Mouse (Mus musculus) c-Kit-positive CD71-negative TER-119-negative erythroid progenitor cells, embryonic 14.5 days (primary cell): ENCODE results near the gene Plxna2.

Source experiments
- DNase-seq: peaks from one replicate; pipeline ENCODE4 v3.0.0-alpha.2; 2013; ENCODE audit warnings: low read depth

Plxna2 gene

DNA sequence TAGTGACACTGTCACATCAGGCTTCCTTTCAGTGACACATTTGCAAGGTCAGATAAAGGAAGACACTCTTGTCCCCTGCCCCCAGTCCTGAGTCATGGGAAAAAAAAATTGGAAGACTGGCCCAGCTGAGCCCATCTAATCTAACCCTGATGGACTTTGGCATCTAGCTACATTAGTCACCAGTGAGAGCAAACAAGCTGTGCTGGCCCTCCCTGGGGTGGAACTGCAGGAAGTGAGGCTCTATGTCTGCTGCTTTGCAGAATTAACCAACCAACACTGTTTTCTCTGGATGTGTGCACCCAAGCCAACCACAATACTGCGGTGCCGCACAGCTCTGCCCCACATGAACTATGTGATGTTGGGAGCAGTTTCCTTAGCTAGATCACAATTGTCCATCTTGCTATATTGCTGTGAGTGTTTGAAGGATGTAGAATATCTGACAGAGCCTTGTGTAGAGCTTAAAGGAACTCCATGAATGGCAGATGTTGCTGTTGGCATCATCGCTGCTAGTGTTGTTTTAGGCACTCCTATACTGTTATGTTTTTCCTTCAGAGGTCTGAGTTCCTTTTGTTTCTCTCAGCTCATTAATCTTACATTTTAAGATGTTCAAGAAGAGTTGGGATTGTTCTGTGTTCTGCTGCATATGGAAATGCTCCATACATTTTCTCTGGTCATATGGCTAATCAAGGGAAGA is 42.6 kb downstream of the Plxna2 start:
- no peak for DNase-seq

DNA sequence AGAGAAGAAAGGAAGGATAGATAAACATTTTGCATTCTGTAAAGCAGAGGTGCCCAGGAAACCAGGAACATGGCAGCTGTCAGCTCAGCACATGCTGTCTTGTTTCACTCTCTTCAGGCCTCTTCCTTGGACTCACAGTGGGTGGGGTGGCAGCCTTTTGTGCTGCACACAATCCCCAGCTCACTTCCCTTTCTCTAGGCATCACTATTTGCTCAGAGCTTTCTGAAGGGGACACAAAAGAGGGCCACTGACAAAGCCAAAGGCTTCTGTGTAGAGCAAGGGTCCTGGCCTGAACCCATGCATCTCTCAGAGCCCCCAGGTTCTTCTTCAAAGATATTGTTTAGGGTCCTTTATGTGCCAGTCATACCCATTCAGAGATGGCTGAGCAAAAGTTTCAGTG is 45.0 kb downstream of the Plxna2 start:
- DNase-seq, result no peak

DNA sequence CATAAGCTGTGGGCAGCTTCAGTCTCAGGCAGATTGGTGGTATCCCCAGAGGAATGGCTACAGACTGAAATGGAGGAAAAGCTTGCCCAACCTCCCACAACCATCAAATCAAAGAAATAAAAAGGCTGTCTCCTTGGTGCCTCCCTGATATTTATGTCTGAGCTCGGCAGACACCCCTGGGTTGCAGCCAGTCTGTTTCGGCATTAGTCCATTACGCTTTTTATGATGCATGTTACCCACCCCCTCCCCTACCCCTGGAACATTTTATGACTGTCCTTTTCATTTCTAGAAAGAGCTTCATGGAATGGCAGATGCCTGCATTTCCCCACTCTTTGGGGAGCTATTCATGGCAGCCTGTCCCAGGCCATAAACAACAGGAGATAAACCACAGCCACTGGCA is 47.7 kb downstream of the Plxna2 start:
- DNase-seq, result no peak

DNA sequence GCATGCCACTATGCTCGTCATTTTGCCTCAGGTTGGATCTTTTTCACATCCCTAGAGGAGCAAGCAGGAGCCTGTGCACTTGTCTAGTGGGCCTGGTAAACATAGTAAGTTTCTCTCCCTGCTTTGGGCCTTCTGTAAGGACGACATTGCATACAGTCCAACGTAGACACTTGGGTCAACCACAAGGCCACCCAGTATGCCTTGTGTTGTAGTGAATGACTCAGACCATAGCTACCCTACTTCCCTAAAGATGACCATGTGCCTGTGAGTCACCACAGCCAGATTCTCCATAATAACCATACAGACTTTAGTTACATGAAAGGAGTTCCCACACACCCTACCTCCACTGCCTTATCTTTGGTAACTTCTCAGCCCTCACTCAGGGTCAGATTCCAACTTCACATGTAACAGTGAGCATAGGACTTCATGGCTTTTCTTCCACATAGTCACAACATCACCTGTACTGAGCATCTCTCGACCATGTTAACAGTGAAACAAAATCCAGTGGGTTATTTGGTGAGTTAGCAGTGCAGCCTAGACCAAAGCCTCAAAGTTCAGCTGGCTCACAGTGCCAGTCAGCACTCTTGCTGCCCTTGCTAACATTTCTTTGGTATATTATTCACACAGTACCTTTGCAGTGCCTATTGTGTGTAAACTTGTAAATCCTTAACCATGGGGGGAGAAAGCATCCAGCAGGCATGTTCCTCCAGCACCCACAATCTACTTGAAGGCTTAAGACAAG is 53.9 kb downstream of the Plxna2 start:
- no peak for DNase-seq

DNA sequence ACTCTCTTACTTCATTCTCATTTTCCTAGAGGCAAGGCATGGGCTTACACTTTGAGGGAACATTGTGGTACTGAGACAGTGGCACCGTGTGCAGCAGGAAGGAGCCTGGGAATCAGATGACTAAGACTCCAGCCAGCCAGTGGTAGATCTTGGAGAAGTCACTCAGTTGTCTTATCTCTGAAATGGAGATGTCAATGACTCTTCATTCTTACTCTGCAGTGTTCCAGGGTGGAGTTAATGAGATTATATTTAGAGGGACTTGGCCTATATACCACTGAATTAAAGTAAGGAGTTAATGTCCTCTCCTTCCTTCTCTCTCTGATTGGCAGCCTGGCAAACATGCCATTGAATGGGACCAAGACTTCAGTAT is 54.5 kb downstream of the Plxna2 start:
- no peak for DNase-seq

DNA sequence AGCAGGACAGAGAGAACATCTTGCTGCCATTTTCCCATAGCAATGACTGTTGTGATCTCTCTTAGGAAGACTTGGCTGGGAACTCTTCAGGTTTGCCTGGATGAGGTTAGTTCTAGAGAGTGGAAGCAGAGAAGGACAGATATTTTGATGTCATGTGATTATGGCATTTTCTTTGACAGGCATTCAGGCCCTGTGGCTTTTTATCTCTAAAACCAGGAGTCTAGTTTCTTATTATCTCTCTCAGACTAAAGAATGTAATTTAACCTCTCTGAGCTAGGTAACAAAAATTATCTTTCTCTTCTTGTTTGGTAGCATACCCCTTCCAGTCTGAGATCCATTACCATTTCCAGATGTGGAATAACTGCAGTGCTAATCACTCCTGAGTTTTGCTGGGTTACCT is 55.2 kb downstream of the Plxna2 start:
- no peak for DNase-seq

DNA sequence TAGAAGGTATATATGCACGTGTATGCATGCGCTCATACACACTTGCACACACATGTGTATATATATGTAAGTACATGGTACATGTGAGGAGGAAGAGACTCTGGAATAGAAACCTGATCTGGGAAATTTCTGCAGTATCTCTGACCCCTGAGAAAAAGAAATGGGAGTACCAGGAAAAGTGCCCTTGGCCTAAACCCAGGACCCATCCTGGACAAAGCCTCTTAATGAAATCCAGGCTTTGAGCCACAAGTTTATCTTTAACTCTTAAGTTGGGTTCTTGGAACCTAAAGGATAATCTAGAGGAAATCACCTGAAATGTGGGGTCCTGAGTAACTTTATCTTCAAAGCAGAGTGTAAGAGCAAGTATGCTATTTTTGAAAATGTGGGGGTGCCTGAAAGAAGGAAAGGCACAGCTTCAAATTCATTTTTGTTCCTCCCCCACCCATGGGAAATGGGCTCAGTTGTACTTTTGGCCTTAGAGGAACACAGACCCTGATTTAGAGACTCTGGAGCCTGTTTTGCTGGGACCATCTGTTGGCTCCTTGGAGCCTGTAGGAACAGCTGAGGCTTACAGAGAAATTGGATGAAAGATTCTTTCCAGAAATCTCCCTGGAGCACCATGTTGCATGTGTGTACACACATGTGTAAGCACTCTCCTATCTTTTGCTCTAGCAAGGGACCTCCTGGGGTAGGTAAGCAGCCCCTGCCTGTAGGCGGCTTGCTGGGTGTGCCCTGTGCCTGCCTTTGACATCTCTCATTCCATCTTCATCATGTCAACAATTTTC is 57.3 kb downstream of the Plxna2 start:
- DNase-seq, result no peak

DNA sequence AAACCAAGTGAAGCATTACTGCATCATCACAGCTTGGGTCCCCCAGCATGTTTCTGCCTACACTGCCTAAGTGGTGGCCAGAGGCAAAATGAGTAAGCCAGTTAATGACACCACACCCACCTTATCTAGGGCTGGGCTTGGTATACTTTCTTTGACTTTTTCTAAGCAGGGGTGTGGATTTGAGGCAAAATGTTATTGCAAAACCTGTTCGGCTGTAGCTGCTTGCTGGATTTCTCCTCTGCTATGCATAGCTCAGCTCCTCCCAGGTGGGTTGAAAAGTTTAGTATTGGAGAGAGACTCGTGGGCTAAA is 57.8 kb downstream of the Plxna2 start:
- DNase-seq, result no peak

DNA sequence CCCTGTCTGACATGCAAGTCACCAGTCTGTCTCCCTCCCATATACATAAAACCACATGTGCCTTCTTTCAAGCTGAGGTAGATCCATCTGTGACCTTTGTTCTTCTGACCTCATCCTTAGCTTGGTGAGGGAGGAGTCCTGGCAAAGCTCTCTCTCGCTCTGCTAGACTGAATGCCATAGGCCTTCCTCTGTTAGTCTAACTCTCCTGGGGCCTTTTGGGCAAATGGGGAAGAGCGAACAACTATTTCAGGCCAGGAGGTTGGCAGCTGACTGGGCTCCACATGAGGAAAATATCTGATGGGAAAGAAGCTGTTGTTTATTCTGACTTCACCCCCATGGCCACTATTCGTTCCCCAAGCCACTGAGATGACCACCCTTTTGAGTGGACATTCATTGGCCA is 59.9 kb downstream of the Plxna2 start:
- DNase-seq, result no peak

DNA sequence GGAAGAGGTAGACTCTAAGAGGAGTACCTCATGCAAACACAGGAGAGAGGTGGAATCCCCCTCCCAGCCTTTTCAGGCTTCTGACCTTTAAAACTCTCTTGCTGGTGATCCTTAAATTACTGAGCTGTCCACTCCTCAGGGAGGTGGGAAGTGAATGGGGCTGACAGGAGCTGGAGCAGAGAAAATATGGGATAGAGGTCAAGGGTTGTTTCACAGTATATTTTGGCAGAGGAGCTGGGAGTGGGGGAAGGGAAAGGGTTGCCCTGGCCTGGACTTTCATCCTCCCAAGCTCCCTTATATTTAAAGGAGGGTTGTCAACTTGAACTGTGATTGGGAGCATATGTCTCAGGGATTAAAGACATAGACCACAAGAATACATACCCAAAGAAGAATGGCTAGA is 61.1 kb downstream of the Plxna2 start:
- DNase-seq, result no peak

DNA sequence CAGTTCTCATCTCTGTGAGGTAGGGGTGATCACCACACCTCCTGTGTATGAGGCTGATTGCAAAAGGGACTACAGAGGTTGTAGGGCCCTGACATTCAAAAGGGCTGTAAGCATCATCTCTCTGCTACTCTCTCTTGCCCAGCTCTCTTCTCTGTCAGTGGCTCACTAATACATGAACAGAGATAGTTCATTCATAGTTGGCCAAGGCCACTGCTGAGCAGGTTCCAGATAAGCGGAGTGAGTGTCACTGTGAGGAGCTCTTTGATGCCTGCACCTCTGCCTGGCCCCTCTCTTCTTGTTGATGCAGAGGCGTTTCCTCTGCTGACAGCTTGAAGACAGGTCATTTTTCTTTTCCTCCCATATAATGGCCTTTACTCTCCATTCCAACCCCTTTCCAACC is 62.1 kb downstream of the Plxna2 start:
- DNase-seq, result no peak

DNA sequence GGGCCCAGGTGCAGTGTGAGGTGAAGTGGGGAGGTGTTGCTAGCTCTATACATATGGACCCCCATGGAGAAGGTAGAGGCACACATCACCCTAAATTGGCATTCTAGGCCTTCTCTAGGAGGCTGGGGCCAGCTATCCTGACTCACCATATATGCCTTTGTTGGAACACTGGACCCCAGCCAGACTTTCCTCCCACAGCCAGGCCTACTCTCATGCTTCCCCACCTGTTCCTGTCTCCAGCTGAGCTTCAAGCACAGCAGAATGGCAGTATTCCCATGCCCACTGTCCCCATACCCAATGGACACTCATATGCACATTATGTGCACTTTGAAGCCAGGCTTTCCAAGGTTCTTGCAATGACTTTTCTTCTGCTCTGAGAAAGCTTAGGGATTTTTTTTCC is 64.0 kb downstream of the Plxna2 start:
- no peak for DNase-seq

DNA sequence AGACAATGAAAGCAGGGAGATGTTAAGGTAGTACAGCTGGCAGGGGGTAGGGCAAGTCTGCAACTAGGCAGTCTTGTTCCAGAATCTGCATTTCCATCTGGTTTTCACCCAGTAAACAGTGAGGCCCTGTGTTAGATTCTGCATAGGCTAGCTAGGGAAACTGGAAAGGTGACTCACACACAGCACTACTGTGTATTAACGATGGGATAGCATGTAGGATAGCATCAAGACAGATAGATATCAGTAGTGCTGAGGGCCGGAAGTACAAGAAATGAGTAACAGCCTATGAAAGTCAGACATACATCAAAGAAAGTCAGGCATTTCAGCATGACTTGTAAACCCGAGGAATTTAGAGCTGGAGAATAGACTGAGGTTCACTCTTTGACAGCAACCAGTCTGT is 65.1 kb downstream of the Plxna2 start:
- DNase-seq, result no peak

DNA sequence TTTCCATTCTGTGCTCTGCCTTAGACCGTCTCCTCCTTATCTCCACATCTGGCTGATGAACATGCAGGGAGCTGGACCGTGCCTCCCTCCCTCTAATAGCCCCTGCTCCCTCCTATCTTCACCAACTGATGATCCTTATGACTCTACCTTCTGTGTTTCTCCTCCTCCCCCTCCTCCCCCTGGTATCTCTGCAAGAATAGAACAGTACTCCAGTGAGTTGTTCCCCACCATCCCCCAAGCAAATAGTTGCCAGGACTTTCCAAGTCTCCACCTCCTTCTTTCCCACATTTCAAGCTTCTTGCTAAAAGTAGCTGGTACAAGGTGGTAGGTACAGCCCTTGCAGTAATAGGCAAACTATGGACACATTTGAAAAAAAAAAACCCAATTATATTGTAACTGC is 67.9 kb downstream of the Plxna2 start:
- no peak for DNase-seq

DNA sequence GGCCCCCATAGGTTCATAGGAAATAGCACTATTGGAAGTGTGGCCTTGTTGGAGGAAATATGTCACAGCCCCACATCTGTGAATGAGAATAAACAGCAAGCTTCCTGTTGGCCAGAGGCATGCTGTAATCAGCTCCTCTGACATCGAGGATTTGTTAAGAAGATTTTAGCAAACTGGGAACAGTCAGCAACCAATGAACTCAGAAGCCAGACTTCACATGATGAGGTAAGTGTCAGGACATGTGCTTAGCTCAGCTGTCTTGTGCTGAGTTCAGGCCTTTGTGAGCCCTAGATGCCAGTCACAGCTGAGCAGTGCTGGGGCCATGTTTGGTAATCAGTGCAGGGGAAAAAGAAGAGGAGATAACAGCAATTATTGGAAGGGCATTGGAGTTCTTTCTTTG is 69.7 kb downstream of the Plxna2 start:
- no peak for DNase-seq

DNA sequence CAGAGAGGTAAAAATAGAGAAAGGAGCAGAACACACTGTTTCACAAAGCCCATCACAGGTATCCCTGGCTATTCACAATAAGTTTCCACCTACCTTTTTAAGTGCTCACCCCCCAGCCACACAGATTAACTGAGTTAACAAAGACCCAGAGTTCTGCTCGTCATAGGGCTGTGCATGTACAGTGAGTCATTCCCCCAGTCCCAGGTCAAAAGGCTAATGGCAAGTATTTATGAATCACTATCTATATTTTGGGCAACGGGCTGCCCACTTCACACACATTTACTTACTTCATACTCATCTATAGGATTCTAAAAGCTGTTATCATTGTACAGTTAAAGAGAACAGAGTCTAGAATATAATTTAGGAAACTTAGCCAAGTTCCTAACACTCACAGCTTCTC is 70.1 kb downstream of the Plxna2 start:
- DNase-seq, result no peak

DNA sequence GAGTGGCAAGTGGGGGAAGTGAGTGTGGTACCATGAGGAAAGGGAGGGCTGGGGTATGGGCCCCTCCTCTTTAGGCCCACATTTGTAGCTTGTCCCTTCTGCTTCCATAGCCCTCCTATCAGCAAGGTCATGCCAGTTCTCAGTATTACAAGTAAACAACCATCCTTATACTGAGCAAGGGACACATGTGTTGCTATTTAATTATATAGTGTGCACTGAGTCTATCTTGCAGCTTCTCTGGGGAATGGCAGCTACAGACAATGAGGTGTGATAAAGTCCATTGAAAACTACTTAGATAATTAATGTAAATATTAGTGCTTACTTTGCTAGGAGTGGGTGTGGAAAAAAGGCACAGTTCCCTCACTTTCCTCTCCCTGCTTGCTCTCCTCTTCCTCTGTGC is 75.0 kb downstream of the Plxna2 start:
- DNase-seq, result no peak

DNA sequence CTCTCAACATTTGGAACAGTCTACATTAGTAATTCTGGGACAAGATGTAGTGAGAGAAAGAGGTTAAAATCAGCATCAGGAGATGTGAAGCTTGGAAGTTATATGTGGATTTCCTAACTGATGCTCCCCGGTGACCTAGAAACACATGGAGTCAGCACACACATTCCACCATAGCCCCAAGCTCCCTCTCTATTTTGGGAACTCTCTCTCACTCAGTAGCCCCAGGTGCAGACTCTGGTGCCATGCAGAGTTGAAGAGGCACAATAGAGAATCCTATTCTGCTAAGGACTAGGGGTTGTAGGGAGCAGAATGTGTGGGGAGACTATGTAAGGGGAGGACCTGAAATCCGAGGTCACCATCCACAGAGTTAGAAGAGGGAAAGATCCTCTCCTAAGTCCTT is 75.5 kb downstream of the Plxna2 start:
- DNase-seq, result no peak

DNA sequence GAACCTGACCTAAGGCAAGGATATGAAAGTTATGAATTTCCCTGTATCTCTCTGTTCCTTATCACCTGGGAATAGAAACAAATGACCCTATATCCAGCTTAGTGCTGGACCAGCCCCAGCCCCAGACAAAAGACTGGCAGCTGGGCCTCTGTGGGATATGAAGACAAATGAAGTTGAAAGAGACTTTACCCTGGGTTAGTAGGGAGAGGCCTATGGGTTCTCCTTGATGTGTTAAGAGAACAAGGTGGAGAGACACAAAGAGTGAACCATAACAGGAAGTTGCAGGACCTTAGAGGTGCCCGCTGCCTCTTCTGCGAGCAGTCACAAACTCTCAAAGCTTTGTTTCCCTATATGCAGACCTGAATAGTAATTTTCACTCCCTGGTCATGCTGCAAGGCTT is 76.8 kb downstream of the Plxna2 start:
- DNase-seq, result no peak

DNA sequence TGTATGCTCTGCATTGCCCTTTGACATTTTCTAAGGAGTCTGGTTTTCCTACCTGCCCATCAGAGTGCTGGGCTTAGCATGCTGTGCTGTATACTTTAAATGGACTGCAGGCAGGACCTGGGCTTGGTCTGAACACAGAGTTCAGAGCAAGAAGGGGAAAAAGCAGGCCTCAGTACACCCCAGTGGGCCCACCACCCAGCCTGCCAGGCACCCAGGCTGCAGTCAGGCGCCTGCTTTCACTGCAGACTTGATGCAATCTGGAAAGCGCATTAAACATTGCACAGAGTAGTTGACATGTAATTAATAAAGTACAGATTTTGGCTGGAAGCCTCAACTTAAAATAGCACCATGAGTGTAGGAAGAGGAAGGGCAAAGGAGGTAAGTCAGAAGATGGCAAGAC is 79.4 kb downstream of the Plxna2 start:
- DNase-seq, result no peak

DNA sequence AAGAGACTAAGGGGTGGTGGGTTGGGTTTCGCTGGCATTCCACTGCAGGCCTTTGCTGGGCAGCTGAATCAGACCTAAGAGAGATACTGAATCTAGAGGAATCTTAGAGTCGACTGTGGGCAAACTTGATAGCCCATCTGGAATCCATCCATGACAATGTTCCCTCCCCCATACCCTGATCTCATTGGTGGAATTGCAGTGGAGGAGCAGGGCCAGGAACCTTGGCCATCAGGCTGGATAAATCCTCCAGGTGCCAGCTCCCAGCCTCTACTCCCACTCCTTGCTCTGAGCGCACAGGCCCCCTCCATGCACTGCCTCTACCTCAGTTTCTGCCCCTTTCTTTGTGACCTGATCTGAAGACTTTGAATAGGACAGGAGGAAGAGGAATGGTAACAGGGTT is 81.3 kb downstream of the Plxna2 start:
- no peak for DNase-seq

DNA sequence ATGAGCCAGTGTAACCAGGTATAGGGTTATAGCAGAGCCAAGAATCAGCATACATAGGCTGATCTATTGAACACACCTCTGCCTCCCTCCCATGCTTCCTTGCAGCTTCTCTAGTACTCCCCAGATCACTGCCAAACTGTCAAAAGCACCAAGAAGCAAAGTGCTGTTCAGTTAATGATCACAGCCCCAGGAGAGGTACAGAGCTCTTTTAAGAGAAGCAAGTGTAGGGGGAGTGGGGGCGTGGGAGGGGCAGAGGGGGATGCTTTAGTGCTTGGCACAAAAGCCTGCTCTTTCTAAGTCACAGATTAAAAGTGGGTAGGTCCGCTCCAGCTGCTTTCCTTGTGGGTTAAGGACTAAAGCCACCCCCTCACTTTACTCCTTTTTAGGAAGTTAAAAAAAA is 85.2 kb downstream of the Plxna2 start:
- DNase-seq, result no peak

DNA sequence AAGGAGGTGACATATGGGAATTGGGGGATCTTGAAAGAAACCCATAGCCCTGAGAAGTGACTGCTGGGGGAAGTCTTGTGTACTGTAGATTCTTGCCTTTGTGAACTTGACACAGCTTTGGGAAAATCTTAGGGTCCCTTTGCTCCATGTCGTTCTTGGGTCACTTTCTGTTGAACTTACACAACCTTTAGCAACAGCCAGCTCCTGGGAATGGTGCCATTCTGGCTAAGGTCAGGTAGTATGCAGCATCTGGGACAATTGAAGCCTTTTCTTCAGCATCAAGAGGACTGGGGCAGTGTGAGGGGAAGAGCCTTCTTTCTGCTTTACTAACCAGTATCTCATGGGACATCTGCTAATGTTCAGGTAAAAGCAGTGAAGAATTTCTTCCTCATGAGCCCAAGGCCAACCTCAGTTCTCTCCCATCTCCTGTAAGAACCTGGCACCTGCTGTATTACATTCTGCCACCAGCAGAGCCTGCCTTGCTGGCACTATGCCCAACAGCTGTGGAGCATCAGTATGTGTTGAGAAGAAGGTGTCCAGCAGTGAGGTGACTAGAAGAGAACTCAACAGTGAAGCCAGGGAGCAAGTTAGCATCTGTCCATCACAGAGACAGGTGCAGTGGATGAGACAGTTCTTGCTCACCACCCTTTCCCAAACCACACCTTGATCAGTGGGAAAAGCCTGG is 86.3 kb downstream of the Plxna2 start:
- no peak for DNase-seq
